Mouse (Mus musculus) embryonic facial prominence, embryonic 12.5 days (tissue): Measurements from ENCODE around the gene Adgb. TPM values are rescaled to one million over a fixed set of nuclear protein-coding genes. Genes with fewer than 3 reads are reported as not detected.

Experiments
- ATAC-seq: fragments of 200-750 bp; cut with Nextera tagmentation; 2 replicates; pipeline ENCODE4 v1.8.0; 2017; ENCODE audit not compliant: insufficient number of reproducible peaks, insufficient read depth, low FRiP score, low TSS enrichment
- H3K27ac ChIP-seq: fragments of 300-500 bp; sonication (generic); 2 replicates; pipeline ENCODE4 v1.5.1; 2016; ENCODE audit warnings: mild to moderate bottlenecking
- H3K27me3 ChIP-seq: fragments of 300-500 bp; sonication (generic); 2 replicates; pipeline ENCODE4 v1.6.1; 2016; ENCODE audit warnings: mild to moderate bottlenecking, moderate library complexity
- H3K36me3 ChIP-seq: fragments of 300-500 bp; sonication (generic); 2 replicates; pipeline ENCODE4 v1.6.1; 2016; ENCODE audit warnings: mild to moderate bottlenecking
- H3K4me1 ChIP-seq: fragments of 300-500 bp; sonication (generic); 2 replicates; pipeline ENCODE4 v1.6.1; 2016
- H3K4me2 ChIP-seq: fragments of 300-500 bp; sonication (generic); replicated peaks from 2 replicates; pipeline ENCODE4 v1.6.1; 2016; ENCODE audit warnings: mild to moderate bottlenecking, moderate library complexity
- H3K4me3 ChIP-seq: fragments of 300-500 bp; sonication (generic); 2 replicates; pipeline ENCODE4 v1.5.1; 2016; ENCODE audit warnings: mild to moderate bottlenecking
- H3K9ac ChIP-seq: fragments of 300-500 bp; sonication (generic); 2 replicates; pipeline ENCODE4 v1.6.1; 2016; ENCODE audit warnings: mild to moderate bottlenecking, moderate library complexity
- H3K9me3 ChIP-seq: fragments of 300-500 bp; sonication (generic); 2 replicates; pipeline ENCODE4 v1.6.1; 2016; ENCODE audit warnings: mild to moderate bottlenecking, moderate library complexity
- WGBS: fragments of 180-500 bp; shearing (Covaris S2); methylation state at CpG from one replicate; pipeline ENCODE4 v1.1.7; 2016; 5-methylcytosine and 5-hydroxymethylcytosine counted together
- polyA plus RNA-seq: library from polyadenylated mRNA; unstranded; fragments of >200 nt; fragmentation: Nextera tagmentation; extraction: Ambion mirVana; gene quantifications from 2 replicates; pipeline ENCODE4 v1.2.1, GENCODE M21; 2016

The Adgb gene
- polyA plus RNA-seq, 1 experiment from 2014 or later: 0.12 TPM

- no peak overlapping the region for H3K4me3 ChIP-seq
- H3K4me1 ChIP-seq: no peaks in the 10 kb centered on the region; the same call in 1 of the 2 replicates
- WGBS: 85% methylated on average over 2 of the region's 2 CpGs
- H3K27me3 ChIP-seq: 0 out of 2 replicates have a peak, but pooled peaks cover 3% of the 10 kb centered on the region
- H3K4me2 ChIP-seq: no peak overlapping the region
- no peaks in the 10 kb centered on the region for H3K36me3 ChIP-seq
- H3K9me3 ChIP-seq: no peaks in the 10 kb centered on the region
- H3K27ac ChIP-seq: no peak overlapping the region
- no peak for ATAC-seq
- H3K9ac ChIP-seq: no peak overlapping the region
Observed at GRCm38 (mm10) chr10:10325560-10325959, 146.6 kb downstream of the Adgb start.

DNA sequence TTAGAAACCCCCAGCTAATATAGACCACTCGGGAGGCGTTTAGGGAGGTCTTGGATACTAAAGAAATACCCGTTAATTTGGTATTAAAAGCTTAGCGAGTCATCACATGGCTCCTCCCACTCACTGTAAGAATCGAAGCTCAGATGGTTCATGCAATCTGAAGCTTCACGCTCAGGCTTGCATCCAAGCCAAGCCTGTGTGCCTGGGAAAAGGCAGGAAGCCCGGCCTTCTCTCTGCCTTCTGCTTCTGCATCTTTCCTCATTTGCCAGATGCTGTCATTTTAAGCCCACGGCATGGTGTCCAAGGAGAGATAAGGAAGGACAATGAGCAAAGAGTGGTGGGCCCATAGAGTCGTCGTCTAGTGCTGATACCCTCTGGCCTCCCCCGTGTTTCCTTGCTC is 149.2 kb downstream of the Adgb start:
- H3K9me3 ChIP-seq: no peaks in the 10 kb centered on the region
- WGBS: 87% methylated on average over 11 of the region's 11 CpGs
- no peaks in the 10 kb centered on the region for H3K36me3 ChIP-seq
- no peaks in the 10 kb centered on the region; the same call in 1 of the 2 replicates for H3K4me1 ChIP-seq
- H3K27ac ChIP-seq: no peak overlapping the region
- no peak for ATAC-seq
- no peak overlapping the region for H3K9ac ChIP-seq
- no peak overlapping the region for H3K4me2 ChIP-seq
- H3K4me3 ChIP-seq: no peak overlapping the region
- 0 out of 2 replicates have a peak, but pooled peaks cover 3% of the 10 kb centered on the region for H3K27me3 ChIP-seq

- Histone ChIP-seq H3K4me2 (peak overlapping the region; percentile 42), H3K4me3 (0 out of 2 replicates have a peak overlapping the region, but pooled peaks have one; percentile 9), H3K27me3 (0 out of 2 replicates have a peak, but pooled peaks cover 3% of the 10 kb centered on the region), H3K9ac (no peak overlapping the region), H3K4me1 (no peaks in the 10 kb centered on the region; the same call in 1 of the 2 replicates), H3K9me3 (no peaks in the 10 kb centered on the region), H3K36me3 (no peaks in the 10 kb centered on the region), H3K27ac (no peak overlapping the region)
- 10% methylated on average over 20 of the region's 20 CpGs for WGBS
- ATAC-seq: peak; percentile 93
Observed at GRCm38 (mm10) chr10:10321119-10321781, 150.9 kb downstream of the Adgb start.

GRCm38 (mm10) chr10:10320364-10321083 is 151.6 kb downstream of the Adgb start:
- peak overlapping the region; percentile 42 for H3K4me2 ChIP-seq

GRCm38 (mm10) chr10:10318086-10318485 is 154.0 kb downstream of the Adgb start:
- H3K27ac ChIP-seq: no peak overlapping the region
- H3K27me3 ChIP-seq: 0 out of 2 replicates have a peak, but pooled peaks cover 3% of the 10 kb centered on the region
- ATAC-seq: no peak
- H3K4me3 ChIP-seq: no peak overlapping the region
- 79% methylated on average over 3 of the region's 3 CpGs for WGBS
- H3K36me3 ChIP-seq: no peaks in the 10 kb centered on the region
- H3K4me1 ChIP-seq: no peaks in the 10 kb centered on the region; the same call in 1 of the 2 replicates
- H3K9me3 ChIP-seq: no peaks in the 10 kb centered on the region
- H3K4me2 ChIP-seq: no peak overlapping the region
- H3K9ac ChIP-seq: no peak overlapping the region

More at GRCm38 (mm10) chr10:10320364-10321083, 151.6 kb downstream of the Adgb start:
- Histone ChIP-seq H3K36me3 (no peaks in the 10 kb centered on the region), H3K9me3 (no peaks in the 10 kb centered on the region), H3K4me3 (0 out of 2 replicates have a peak overlapping the region, but pooled peaks have one; percentile 9), H3K4me1 (no peaks in the 10 kb centered on the region; the same call in 1 of the 2 replicates), H3K9ac (no peak overlapping the region), H3K27me3 (0 out of 2 replicates have a peak, but pooled peaks cover 3% of the 10 kb centered on the region), H3K27ac (no peak overlapping the region)
- WGBS: 37% methylated on average over 10 of the region's 10 CpGs
- no peak for ATAC-seq

DNA sequence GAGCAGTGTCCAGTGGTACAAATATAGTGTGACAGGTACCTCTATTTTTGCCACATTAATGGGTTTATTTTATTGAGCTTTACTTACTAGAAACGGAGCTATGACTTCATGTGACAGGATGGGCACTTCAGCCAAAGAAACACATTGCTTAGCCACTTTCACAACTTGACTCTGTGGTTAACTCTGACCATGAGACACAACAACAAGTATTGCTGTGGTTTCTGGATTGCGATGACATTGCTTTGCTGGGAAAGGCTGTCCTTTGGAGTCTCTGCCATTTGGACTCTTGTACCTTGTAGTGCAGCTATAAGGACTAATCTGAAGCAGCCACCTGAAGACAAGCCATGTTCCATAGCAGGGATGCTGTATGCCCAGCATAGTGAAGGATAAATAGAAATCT is 156.5 kb downstream of the Adgb start:
- H3K36me3 ChIP-seq: no peaks in the 10 kb centered on the region

DNA sequence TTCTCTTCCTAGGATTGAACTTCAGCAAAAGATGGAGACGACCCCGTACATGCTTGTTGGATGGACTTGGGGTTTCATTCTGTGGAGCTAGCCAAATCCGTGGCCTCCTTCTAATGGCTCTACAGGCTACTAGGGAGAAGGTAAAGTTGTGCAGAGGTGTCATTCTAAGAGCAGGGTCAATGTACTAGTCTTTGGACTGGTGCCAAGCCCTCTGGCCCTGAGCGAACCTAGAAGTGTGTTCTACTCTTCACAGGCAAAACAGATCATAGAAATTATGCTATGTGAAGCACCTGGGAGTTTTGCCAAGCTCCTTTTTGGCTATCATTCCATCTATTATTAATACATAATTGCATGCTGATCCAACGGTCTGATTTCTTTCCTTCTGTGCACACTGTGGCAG is 157.6 kb downstream of the Adgb start:
- WGBS: 80% methylated on average over 5 of the region's 5 CpGs
- H3K4me2 ChIP-seq: no peak overlapping the region
- no peak for ATAC-seq
- no peak overlapping the region for H3K4me3 ChIP-seq
- H3K9ac ChIP-seq: no peak overlapping the region
- H3K9me3 ChIP-seq: no peaks in the 10 kb centered on the region
- H3K27ac ChIP-seq: no peak overlapping the region
- H3K36me3 ChIP-seq: no peaks in the 10 kb centered on the region
- no peaks in the 10 kb centered on the region for H3K4me1 ChIP-seq
- no peaks in the 10 kb centered on the region for H3K27me3 ChIP-seq

More for the DNA sequence above, 156.5 kb downstream of the Adgb start:
- no peaks in the 10 kb centered on the region for H3K4me1 ChIP-seq
- H3K9me3 ChIP-seq: no peaks in the 10 kb centered on the region
- H3K27ac ChIP-seq: no peak overlapping the region
- H3K27me3 ChIP-seq: no peaks in the 10 kb centered on the region
- H3K4me3 ChIP-seq: no peak overlapping the region
- no peak overlapping the region for H3K9ac ChIP-seq
- no peak overlapping the region for H3K4me2 ChIP-seq
- ATAC-seq: no peak
- WGBS: 85% methylated on average over 2 of the region's 2 CpGs

- H3K9ac ChIP-seq: no peak overlapping the region
- H3K4me3 ChIP-seq: no peak overlapping the region
- 81% methylated on average over 8 of the region's 8 CpGs for WGBS
- H3K27ac ChIP-seq: no peak overlapping the region
- H3K4me2 ChIP-seq: no peak overlapping the region
- no peaks in the 10 kb centered on the region for H3K4me1 ChIP-seq
- H3K36me3 ChIP-seq: no peaks in the 10 kb centered on the region
- no peaks in the 10 kb centered on the region for H3K27me3 ChIP-seq
- ATAC-seq: no peak
- H3K9me3 ChIP-seq: no peaks in the 10 kb centered on the region
Observed at GRCm38 (mm10) chr10:10309877-10310426, 162.2 kb downstream of the Adgb start.

DNA sequence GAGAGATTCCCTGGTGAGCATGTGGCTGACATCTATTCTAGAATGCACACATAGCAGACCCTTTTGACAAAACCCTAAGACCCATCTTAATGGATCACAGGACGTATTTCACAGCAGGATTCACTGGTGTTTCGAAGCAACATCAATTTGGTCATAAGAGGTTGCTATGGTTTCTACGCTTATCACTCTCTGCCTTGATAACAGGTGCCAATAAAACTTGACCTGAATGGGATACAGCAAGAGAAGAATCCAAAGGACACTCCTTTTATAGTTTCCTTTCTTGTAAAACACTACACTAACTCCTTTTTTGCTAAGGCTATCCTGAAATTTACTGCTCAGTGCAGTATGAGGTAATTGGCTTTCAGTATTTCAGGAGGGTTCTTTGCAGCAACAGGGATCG is 163.1 kb downstream of the Adgb start:
- Histone ChIP-seq H3K4me2 (no peak overlapping the region), H3K4me1 (no peaks in the 10 kb centered on the region), H3K27me3 (no peaks in the 10 kb centered on the region), H3K36me3 (no peaks in the 10 kb centered on the region), H3K9me3 (no peaks in the 10 kb centered on the region), H3K27ac (no peak overlapping the region), H3K4me3 (no peak overlapping the region), H3K9ac (no peak overlapping the region)
- no peak for ATAC-seq
- WGBS: 83% methylated on average over 4 of the region's 4 CpGs

- Histone ChIP-seq H3K4me2 (no peak overlapping the region), H3K4me3 (no peak overlapping the region), H3K9ac (no peak overlapping the region), H3K27me3 (no peaks in the 10 kb centered on the region), H3K4me1 (no peaks in the 10 kb centered on the region), H3K27ac (no peak overlapping the region), H3K9me3 (no peaks in the 10 kb centered on the region), H3K36me3 (no peaks in the 10 kb centered on the region)
- no peak for ATAC-seq
- 78% methylated on average over 5 of the region's 5 CpGs for WGBS
Observed at GRCm38 (mm10) chr10:10307384-10307783, 164.7 kb downstream of the Adgb start.

DNA sequence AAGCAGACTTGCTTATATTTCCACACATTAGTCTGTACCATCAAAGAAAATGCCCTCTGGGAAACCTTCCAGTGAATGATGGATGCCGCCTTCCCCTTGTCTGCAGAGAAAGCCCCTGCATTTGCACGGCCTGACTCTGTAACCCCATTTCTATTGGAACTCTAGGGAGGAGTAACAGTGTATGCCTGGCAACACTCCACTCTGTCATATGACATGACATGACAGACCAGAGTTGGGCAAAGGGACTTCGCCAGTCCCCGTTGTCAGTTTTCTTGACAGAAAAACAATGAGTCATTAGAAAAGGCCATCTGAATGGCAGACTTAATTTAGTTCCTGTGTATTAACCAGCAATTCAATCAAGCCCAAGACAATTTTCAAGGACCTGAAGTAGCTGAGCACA is 167.8 kb downstream of the Adgb start:
- 73% methylated on average over 4 of the region's 4 CpGs for WGBS
- H3K9ac ChIP-seq: no peak overlapping the region
- ATAC-seq: no peak
- no peaks in the 10 kb centered on the region for H3K9me3 ChIP-seq
- no peaks in the 10 kb centered on the region for H3K4me1 ChIP-seq
- no peak overlapping the region for H3K4me3 ChIP-seq
- no peaks in the 10 kb centered on the region for H3K36me3 ChIP-seq
- H3K27me3 ChIP-seq: no peaks in the 10 kb centered on the region
- no peak overlapping the region for H3K4me2 ChIP-seq
- H3K27ac ChIP-seq: no peak overlapping the region

- Histone ChIP-seq H3K4me1 (no peaks in the 10 kb centered on the region), H3K27ac (no peak overlapping the region), H3K27me3 (no peaks in the 10 kb centered on the region), H3K9ac (no peak overlapping the region), H3K36me3 (no peaks in the 10 kb centered on the region), H3K4me2 (no peak overlapping the region), H3K9me3 (no peaks in the 10 kb centered on the region), H3K4me3 (no peak overlapping the region)
- no peak for ATAC-seq
- WGBS: 20% methylated on average over 4 of the region's 4 CpGs
Observed at GRCm38 (mm10) chr10:10301692-10302091, 170.4 kb downstream of the Adgb start.
